Mouse (Mus musculus): ENCODE results near the gene Snx30. TPM values are rescaled to one million over a fixed set of nuclear protein-coding genes. Genes with fewer than 3 reads are reported as not detected.

Gene Snx30
- polyA plus RNA-seq, 1 experiment from 2014 or later, result 8.5 TPM

DNA sequence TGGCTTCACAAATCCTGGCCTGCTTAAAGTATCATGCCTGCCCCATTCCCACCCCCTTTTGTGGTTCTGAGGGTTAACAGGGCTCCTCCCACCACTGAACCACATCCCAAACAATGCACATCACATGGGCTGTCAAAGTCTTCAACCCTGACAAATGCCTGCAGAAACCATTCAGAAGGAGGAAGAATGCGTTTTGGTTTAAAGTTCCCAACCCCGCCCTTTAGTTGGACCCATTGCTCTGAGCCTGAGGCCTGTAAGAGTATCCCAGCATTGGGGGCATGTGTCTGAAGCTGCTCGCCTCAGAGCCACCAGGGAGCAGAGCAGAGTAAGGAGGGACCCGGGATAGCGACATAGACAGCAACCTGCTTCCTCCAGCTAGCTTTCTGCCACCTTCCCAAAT is 68.2 kb downstream of the Snx30 start:
- no peaks in the 10 kb centered on the region for H3K27me3 ChIP-seq
- H3K27ac ChIP-seq, result no peak overlapping the region
- 51% methylated on average over 5 of the region's 5 CpGs for WGBS
- no peaks in the 10 kb centered on the region for H3K36me3 ChIP-seq
- no peak overlapping the region for H3K9ac ChIP-seq (replicated peaks)
- no peaks in the 10 kb centered on the region for H3K9me3 ChIP-seq
- ATAC-seq (ENCODE audit: insufficient number of reproducible peaks, insufficient read depth, low FRiP score, low TSS enrichment, low read depth), result no peak
- H3K4me2 ChIP-seq, result no peak overlapping the region
- H3K4me1 ChIP-seq (replicated peaks), result 0 out of 2 replicates have a peak, but pooled peaks cover 8% of the 10 kb centered on the region
- H3K4me3 ChIP-seq (replicated peaks), result no peak overlapping the region

DNA sequence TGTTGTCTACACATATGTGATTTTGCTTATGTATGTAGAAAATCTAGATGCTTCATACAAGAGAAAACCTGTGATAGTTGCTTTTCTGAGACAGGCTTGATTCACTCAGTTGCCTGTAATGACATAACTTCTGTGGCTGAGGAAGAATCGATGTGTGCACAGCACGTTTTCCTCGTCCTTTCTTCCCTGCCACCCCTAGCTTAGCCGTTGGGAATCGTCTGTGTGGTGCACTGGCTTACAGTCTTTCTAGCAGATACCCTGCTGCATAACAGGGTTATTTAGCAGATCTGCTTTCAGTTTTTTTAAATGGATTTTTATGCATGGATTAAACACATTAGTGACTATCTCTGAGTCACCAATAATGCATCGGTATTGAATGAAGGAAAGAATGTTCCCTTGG is 70.9 kb downstream of the Snx30 start:
- Histone ChIP-seq H3K9me3 (no peaks in the 10 kb centered on the region), H3K27me3 (no peaks in the 10 kb centered on the region), H3K4me3 (replicated peaks) (no peak overlapping the region), H3K36me3 (peaks cover 5% of the 10 kb centered on the region; the same call in 1 of the 2 replicates), H3K9ac (replicated peaks) (no peak overlapping the region), H3K27ac (no peak overlapping the region), H3K4me2 (no peak overlapping the region), H3K4me1 (replicated peaks) (no peaks in the 10 kb centered on the region)
- ATAC-seq (ENCODE audit: insufficient number of reproducible peaks, insufficient read depth, low FRiP score, low TSS enrichment, low read depth), result no peak
- 90% methylated on average over 6 of the region's 6 CpGs for WGBS

GRCm38 (mm10) chr4:59877025-59877424 is 71.4 kb downstream of the Snx30 start:
- H3K9me3 ChIP-seq, result no peaks in the 10 kb centered on the region
- H3K27ac ChIP-seq, result no peak overlapping the region
- H3K4me1 ChIP-seq (replicated peaks), result no peaks in the 10 kb centered on the region
- no peak overlapping the region for H3K4me2 ChIP-seq
- H3K27me3 ChIP-seq, result no peaks in the 10 kb centered on the region
- H3K36me3 ChIP-seq, result peaks cover 8% of the 10 kb centered on the region; the same call in 1 of the 2 replicates
- WGBS, result 79% methylated on average over 2 of the region's 2 CpGs
- ATAC-seq (ENCODE audit: insufficient number of reproducible peaks, insufficient read depth, low FRiP score, low TSS enrichment, low read depth), result no peak
- no peak overlapping the region for H3K4me3 ChIP-seq (replicated peaks)
- H3K9ac ChIP-seq (replicated peaks), result no peak overlapping the region

DNA sequence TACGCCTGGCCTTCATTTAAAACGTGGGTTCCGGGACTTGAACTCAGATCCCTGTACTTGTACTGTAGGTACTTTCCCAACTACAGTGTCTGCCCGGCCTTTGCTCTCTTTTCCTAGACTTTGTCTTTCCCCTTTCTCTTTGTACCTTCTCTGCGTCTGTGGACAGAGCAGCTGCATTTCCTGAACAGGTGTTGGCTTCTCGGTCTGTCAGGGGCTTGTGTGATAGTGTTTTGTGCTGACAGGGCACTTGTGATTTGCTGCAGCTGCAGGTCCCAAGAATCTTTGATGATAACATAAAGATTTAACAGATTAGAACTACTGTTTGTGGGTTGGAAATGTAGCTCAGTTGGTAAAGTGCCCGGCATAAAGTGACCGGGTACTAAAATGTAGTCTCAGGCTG is 73.0 kb downstream of the Snx30 start:
- peaks cover 18% of the 10 kb centered on the region; the same call in 1 of the 2 replicates for H3K36me3 ChIP-seq
- H3K27ac ChIP-seq, result no peak overlapping the region
- H3K27me3 ChIP-seq, result no peaks in the 10 kb centered on the region
- no peak for ATAC-seq (ENCODE audit: insufficient number of reproducible peaks, insufficient read depth, low FRiP score, low TSS enrichment, low read depth)
- no peak overlapping the region for H3K4me3 ChIP-seq (replicated peaks)
- 85% methylated on average over 8 of the region's 8 CpGs for WGBS
- 0 out of 2 replicates have a peak, but pooled peaks cover 5% of the 10 kb centered on the region for H3K9me3 ChIP-seq
- H3K4me2 ChIP-seq, result no peak overlapping the region
- no peak overlapping the region for H3K9ac ChIP-seq (replicated peaks)
- H3K4me1 ChIP-seq (replicated peaks), result no peaks in the 10 kb centered on the region

- 88% methylated on average over 3 of the region's 3 CpGs for WGBS
- ATAC-seq (ENCODE audit: insufficient number of reproducible peaks, insufficient read depth, low FRiP score, low TSS enrichment, low read depth), result no peak
- Histone ChIP-seq H3K27ac (no peak overlapping the region), H3K4me1 (replicated peaks) (no peaks in the 10 kb centered on the region), H3K9ac (replicated peaks) (no peak overlapping the region), H3K4me2 (no peak overlapping the region), H3K27me3 (no peaks in the 10 kb centered on the region), H3K36me3 (peaks cover 18% of the 10 kb centered on the region; the same call in 1 of the 2 replicates), H3K9me3 (0 out of 2 replicates have a peak, but pooled peaks cover 5% of the 10 kb centered on the region), H3K4me3 (replicated peaks) (no peak overlapping the region)
Observed at GRCm38 (mm10) chr4:59879444-59879843, 73.8 kb downstream of the Snx30 start.

GRCm38 (mm10) chr4:59880725-59881124 is 75.1 kb downstream of the Snx30 start:
- no peaks in the 10 kb centered on the region for H3K27me3 ChIP-seq
- H3K27ac ChIP-seq, result no peak overlapping the region
- peaks cover 24% of the 10 kb centered on the region for H3K36me3 ChIP-seq
- H3K9me3 ChIP-seq, result 0 out of 2 replicates have a peak, but pooled peaks cover 5% of the 10 kb centered on the region
- no peak overlapping the region for H3K4me3 ChIP-seq (replicated peaks)
- H3K4me2 ChIP-seq, result no peak overlapping the region
- 89% methylated on average over 5 of the region's 5 CpGs for WGBS
- H3K9ac ChIP-seq (replicated peaks), result no peak overlapping the region
- H3K4me1 ChIP-seq (replicated peaks), result no peaks in the 10 kb centered on the region
- no peak for ATAC-seq (ENCODE audit: insufficient number of reproducible peaks, insufficient read depth, low FRiP score, low TSS enrichment, low read depth)

GRCm38 (mm10) chr4:59881210-59881609 is 75.6 kb downstream of the Snx30 start:
- Histone ChIP-seq H3K4me3 (replicated peaks) (no peak overlapping the region), H3K27ac (no peak overlapping the region), H3K9me3 (0 out of 2 replicates have a peak, but pooled peaks cover 5% of the 10 kb centered on the region), H3K9ac (replicated peaks) (no peak overlapping the region), H3K27me3 (no peaks in the 10 kb centered on the region), H3K4me1 (replicated peaks) (no peaks in the 10 kb centered on the region), H3K36me3 (peaks cover 24% of the 10 kb centered on the region), H3K4me2 (no peak overlapping the region)
- no peak for ATAC-seq (ENCODE audit: insufficient number of reproducible peaks, insufficient read depth, low FRiP score, low TSS enrichment, low read depth)
- WGBS, result 89% methylated on average over 2 of the region's 2 CpGs

DNA sequence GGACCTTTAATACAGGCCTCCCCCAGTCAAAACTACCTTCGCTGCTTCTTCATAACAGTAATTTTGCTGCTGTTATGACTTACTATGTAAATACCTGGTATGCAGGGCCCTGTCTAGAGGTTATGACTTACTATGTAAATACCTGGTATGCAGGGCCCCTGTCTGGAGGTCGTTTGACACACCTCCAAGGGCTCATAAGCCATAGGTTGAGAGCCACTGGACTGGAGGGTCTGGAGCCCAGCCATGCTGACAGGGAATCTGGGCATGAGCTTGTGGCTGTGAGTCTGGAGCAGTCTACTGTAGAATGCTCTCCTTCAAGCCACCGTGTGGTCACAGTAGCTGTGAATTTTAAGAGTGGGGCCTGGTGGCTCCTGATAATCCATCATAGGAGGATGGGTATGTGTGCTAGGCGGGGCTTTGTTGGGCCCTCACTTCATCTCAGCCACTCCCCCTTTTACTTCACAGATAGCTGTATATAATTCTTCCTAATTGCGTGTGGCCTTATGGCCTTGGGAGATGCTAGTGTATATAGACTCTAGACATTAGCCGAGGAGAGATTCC is 78.6 kb downstream of the Snx30 start:
- WGBS, result 80% methylated on average over 6 of the region's 6 CpGs
- H3K36me3 ChIP-seq, result peaks cover 23% of the 10 kb centered on the region
- ATAC-seq (ENCODE audit: insufficient number of reproducible peaks, insufficient read depth, low FRiP score, low TSS enrichment, low read depth), result no peak
- no peak overlapping the region for H3K4me3 ChIP-seq (replicated peaks)
- H3K27ac ChIP-seq, result no peak overlapping the region
- H3K9me3 ChIP-seq, result 0 out of 2 replicates have a peak, but pooled peaks cover 5% of the 10 kb centered on the region
- no peak overlapping the region for H3K9ac ChIP-seq (replicated peaks)
- H3K4me1 ChIP-seq (replicated peaks), result no peaks in the 10 kb centered on the region
- H3K27me3 ChIP-seq, result no peaks in the 10 kb centered on the region
- H3K4me2 ChIP-seq, result no peak overlapping the region

DNA sequence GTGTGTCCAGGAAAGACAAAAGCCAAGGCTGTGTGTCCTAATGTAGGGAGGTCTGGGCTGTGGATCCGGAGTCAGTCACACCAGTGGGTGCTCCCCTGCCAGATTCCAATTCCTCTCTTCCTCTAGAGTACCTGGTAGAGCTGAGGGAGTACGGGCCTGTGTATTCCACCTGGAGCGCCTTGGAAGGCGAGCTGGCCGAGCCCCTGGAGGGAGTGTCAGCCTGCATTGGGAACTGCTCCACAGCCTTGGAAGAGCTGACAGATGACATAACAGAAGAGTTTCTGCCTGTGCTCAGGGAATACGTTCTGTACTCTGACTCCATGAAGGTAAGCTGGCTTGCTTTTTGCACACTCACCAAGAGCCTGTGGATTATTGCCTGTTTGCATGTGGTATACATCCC is 80.6 kb downstream of the Snx30 start:
- Histone ChIP-seq H3K27me3 (no peaks in the 10 kb centered on the region), H3K4me3 (replicated peaks) (no peak overlapping the region), H3K36me3 (peaks cover 19% of the 10 kb centered on the region), H3K4me2 (no peak overlapping the region), H3K4me1 (replicated peaks) (no peaks in the 10 kb centered on the region), H3K27ac (no peak overlapping the region), H3K9me3 (0 out of 2 replicates have a peak, but pooled peaks cover 5% of the 10 kb centered on the region), H3K9ac (replicated peaks) (no peak overlapping the region)
- 85% methylated on average over 6 of the region's 6 CpGs for WGBS
- ATAC-seq (ENCODE audit: insufficient number of reproducible peaks, insufficient read depth, low FRiP score, low TSS enrichment, low read depth), result no peak

GRCm38 (mm10) chr4:59887011-59887410 is 81.4 kb downstream of the Snx30 start:
- Histone ChIP-seq H3K4me2 (no peak overlapping the region), H3K9ac (replicated peaks) (no peak overlapping the region), H3K4me3 (replicated peaks) (no peak overlapping the region), H3K27me3 (no peaks in the 10 kb centered on the region), H3K27ac (no peak overlapping the region), H3K36me3 (peaks cover 16% of the 10 kb centered on the region), H3K9me3 (0 out of 2 replicates have a peak, but pooled peaks cover 5% of the 10 kb centered on the region), H3K4me1 (replicated peaks) (no peaks in the 10 kb centered on the region)
- 89% methylated on average over 5 of the region's 5 CpGs for WGBS
- no peak for ATAC-seq (ENCODE audit: insufficient number of reproducible peaks, insufficient read depth, low FRiP score, low TSS enrichment, low read depth)

DNA sequence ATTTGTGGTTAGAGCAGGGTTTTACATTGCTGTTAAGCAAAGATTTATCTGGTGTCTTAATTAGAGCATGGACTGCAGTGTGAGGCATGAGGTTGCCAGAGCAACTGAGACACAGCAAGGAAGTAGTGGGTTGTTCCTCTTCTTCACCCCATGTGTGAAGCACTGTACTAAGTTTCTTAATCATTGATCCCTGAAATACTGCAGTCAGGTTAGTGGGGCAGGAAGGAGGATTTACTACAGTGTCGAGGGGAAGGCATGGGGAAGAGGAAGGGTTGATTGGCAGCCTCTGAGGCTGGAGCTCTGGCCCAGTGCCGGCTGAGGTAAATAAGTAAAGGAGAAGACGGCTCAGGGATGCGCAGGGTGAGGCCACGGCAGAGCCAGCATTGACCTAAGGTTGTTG is 82.4 kb downstream of the Snx30 start:
- Histone ChIP-seq H3K9ac (replicated peaks) (no peak overlapping the region), H3K36me3 (peaks cover 9% of the 10 kb centered on the region), H3K4me2 (no peak overlapping the region), H3K9me3 (0 out of 2 replicates have a peak, but pooled peaks cover 2% of the 10 kb centered on the region), H3K4me3 (replicated peaks) (no peak overlapping the region), H3K27me3 (no peaks in the 10 kb centered on the region), H3K4me1 (replicated peaks) (no peaks in the 10 kb centered on the region), H3K27ac (no peak overlapping the region)
- WGBS, result 83% methylated on average over 5 of the region's 5 CpGs
- ATAC-seq (ENCODE audit: insufficient number of reproducible peaks, insufficient read depth, low FRiP score, low TSS enrichment, low read depth), result no peak

- Histone ChIP-seq H3K27me3 (no peaks in the 10 kb centered on the region), H3K9me3 (no peaks in the 10 kb centered on the region), H3K4me2 (no peak overlapping the region), H3K27ac (no peak overlapping the region), H3K9ac (replicated peaks) (no peak overlapping the region), H3K36me3 (peaks cover 13% of the 10 kb centered on the region; the same call in 1 of the 2 replicates), H3K4me3 (replicated peaks) (no peak overlapping the region), H3K4me1 (replicated peaks) (no peaks in the 10 kb centered on the region)
- WGBS, result 90% methylated on average over 6 of the region's 6 CpGs
- no peak for ATAC-seq (ENCODE audit: insufficient number of reproducible peaks, insufficient read depth, low FRiP score, low TSS enrichment, low read depth)
Observed at GRCm38 (mm10) chr4:59890086-59890600, 84.5 kb downstream of the Snx30 start.
